Mouse (Mus musculus): ENCODE measurements around the gene Slc15a2.

Slc15a2 gene

DNA sequence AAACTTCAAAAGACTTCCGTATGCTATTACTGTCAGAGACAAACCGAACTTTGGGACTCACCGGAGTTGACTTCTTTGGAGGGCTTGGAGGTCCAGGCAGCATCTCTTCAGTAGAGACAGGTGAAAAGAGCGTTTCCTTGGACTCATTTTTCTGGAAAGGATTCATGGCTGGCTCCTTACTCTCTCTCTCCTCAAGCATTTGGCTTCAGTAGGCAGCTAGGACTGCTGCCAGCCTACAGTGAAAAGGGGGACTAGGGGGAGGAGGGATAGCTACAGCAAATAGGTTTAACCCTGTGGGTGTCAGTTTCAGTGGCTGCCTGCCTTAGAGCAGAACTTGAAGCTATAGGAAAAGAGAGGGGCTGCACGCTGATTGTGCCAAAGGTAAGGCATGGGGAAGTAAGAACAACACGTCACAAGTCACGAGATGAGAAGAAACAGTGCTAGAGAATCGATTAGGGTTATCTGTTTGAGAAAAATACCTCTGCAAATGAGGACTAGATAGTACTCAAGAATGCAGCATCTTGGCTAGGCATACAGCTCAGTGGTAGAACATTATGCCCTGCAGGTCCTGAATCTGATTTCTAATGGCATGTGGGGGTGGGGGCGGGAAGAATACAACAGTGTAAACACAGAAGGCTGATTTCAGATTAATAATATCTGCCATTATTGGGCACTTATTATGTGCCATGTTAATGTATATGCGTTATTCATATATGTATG is at the start of gene Slc15a2:
Gene Slc15a2, minus strand, starts transcription at position 369 of the 720 bp plus-strand sequence.
- no peak for DNase-seq

DNA sequence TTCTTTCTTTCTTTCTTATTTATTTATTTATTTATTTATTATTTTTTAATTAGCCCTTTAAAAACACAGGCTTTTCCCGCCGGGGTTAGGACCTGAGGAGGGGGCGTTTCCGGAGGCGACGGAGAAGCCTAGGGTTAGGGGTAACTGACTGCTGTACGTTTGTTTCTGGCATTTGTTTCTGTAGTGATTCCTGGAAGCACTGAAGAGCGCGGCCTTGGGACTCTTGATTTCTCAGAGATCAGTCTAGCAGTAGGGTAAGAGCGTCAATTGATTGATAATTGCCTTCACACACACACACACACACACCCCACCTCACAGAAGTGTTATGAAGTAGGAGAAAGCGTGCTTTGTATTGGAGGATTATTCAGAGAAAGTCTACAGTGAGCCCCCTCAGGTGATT is 44.1 kb upstream of the Slc15a2 start:
- no peak for DNase-seq

DNA sequence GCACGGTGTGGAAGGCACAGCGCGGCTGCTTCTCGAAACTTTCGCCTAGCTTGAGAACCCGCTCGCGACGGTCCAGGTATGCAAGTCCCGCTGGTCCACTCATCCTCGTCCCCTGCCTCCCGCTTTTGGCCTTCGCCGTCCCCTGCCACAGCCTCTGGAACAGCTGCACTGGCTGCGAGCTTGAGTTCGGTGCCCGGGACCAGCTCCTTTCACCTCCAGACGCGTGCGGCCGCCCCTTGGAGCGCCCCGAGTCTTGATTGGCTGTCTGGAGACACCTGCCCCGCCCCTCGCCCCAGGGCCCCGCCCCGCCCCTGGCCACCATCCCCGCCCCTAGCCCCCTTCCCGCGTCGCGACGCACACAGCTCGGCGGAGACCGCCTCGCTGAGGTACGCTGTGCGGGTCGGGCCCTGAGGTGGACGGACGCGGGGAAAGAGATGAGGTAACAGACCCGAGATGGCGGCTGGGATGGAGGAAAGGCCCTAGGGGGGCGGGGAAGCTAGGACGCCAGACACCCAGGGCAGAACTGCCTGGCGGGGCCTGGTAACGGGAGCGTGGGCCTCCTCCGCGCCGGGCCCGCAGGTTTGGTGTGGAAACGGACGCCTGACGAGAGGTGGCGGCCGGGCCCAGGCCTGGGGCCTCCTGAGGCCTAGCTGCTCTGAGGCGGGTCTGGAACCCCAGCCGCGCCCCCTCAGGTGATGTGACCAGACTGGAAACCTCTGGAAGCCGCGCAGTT is 43.5 kb upstream of the Slc15a2 start, which contains the start of gene Iqcb1:
Gene Iqcb1, plus strand, starts transcription at position 332 of the 733 bp plus-strand sequence.
- DNase-seq, result peak; percentile 84

GRCm38 (mm10) chr16:36827611-36828053 is 42.9 kb upstream of the Slc15a2 start:
- DNase-seq, result no peak

- DNase-seq, result no peak
Measured at GRCm38 (mm10) chr16:36821474-36821873, 36.7 kb upstream of the Slc15a2 start.

DNA sequence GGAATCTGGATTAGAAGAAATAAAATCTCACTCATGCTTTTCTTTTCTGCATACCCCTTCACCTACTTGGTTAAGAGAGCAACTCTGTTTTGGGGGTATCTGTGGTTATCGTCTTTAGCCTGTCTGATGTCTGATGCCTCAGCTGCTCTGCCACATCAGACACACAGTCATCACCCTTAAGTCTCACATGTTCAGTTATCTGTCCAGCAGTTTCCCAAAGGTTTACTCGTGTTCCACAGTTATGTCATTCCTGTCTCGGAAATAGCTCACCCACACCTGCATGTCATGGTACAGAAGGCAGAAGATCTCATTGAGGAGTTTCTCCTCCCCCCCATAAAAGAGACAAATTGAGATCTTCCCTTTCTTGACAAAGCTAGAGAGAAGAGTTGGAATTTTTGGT is 36.0 kb upstream of the Slc15a2 start:
- DNase-seq, result no peak

DNA sequence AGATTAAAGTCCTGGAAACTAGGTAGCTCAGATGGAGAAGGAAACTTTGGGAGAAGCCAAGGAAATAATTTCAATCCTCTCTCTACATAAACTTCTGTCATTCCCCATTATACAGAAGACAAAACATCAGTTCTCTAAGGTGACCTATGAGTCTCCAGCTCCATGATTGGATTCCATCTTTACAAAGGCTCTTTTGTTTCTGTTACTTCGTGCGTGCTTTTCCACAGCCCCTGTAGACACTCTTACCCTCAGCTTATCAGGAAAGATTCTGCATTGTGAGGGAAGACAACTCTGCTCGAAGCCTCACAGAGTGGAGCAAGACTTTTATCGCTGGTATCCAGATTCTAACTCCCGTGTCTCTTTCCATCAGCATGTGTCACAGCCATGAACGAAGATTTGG is 35.3 kb upstream of the Slc15a2 start:
- no peak for DNase-seq

DNA sequence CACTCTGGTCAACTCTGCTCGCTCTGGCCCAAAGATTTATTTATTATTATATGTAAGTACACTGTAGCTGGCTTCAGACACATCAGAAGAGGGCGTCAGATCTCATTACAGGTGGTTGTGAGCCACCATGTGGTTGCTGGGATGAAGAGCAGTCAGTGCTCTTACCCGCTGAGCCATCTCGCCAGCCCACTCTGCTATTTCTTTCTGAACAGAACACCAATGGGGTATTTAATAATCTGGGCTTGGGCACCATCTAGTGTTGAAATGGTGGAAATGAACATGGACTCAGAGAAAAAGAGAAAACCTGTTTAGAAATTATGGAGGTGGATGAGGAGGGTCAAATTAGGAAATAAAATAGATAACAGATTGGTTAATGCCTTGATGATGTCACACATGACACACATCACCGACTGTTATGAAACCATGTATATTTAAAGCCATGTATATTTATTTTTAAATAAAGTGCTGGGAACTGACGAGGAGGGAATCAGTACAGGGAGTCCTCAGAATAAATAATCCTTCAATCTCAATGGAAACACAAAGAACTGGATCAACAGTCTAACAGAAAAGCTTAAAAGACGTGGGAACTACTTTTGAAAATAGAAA is 32.7 kb upstream of the Slc15a2 start:
- peak; percentile 72 for DNase-seq

DNA sequence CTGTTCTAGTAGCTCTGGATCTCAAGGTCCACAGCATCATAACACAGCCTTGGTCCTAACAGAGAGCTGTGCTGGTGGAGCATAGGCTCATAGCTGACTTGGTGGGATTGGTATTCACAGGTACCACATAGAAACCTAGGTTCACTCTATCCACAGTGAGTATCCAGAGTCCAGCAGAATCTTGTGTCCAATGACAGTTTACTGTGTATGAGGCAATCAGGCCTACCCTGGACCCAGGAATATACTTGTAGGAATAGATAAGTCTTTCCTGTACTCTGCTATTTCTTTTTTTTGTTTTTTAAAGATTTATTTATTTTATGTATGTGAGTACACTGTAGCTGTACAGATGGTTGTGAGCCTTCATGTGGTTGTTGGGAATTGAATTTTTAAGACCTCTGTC is 32.2 kb upstream of the Slc15a2 start:
- DNase-seq, result no peak

DNA sequence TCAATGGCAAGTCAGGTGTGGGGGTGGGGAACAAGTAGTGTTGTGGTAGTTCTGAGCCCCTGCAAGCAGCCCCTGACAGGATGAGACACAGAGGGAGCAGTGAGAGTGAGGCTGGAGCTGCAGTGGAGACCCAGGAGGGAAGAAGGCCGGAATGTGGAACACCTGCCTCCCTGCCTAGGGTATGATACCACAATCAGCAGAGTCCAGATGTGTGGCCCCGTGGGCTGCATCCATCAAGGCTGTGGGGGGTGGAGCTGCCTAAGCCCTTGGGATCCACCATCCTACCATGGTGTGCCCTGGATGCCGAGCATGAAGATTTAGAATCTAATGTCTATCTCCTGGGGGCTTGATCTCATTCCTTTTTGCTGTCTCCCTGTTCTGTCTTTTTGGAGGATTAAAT is 28.9 kb upstream of the Slc15a2 start:
- no peak for DNase-seq

DNA sequence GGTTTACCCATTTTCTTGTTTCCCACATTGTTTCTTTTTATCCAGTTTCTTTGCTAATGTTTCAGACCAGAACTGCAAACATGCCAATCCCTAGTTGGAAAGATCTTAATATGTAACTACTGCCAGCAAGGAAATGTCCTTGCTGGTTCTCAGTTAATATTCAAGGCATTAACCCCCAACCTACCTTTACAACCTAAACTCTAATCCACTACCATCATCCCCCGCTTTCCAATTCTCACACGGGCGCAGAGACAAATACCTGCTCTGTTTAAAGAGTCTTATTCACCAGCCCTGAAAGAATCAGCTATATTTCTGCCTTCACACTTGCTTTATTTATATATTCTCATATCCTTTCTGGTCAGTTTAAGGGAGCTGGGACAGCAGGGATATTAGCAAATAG is 23.9 kb upstream of the Slc15a2 start:
- no peak for DNase-seq

GRCm38 (mm10) chr16:36802361-36802760 is 17.6 kb upstream of the Slc15a2 start:
- DNase-seq, result no peak

DNA sequence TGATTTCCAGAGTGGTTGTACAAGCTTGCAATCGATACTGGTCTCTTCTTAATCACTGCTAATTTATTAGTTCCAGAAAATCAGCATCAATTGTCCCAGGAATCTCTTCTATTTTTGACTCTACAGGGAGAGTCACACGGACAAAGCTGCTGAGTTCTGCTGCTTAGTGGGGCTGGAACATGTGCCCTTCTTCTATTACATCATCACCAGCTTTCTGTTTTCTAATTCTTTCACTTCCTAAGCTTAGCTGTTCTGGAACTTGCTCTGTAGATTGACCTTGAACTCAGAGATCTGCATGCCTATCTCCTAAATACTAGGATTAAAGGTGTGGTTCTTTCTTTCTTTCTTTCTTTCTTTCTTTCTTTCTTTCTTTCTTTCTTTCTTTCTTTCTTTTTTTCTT is 13.6 kb upstream of the Slc15a2 start:
- DNase-seq, result no peak

DNA sequence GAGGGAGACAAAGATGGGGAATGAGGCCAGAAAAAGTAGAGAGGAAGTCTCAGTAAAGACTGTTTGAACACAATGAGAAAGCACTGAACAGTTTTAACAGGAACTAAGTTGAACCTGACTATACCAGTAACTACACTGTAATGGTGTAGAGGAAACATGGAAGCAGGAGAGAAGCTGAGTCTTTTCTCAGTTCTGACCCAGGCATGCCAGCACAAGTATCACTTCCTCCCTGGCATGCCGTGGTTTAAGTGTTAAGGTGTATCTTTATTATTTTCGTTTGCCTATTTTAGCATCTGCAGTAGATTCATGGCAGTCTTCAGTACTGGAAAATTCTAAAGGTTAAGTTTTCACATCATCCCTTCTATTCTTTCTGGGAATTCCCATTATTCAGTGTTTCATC is 10.2 kb upstream of the Slc15a2 start:
- DNase-seq, result no peak

- no peak for DNase-seq
Measured at GRCm38 (mm10) chr16:36790166-36790565, 5.4 kb upstream of the Slc15a2 start.

- no peak for DNase-seq
Measured at GRCm38 (mm10) chr16:36786466-36786865, 1.7 kb upstream of the Slc15a2 start.

DNA sequence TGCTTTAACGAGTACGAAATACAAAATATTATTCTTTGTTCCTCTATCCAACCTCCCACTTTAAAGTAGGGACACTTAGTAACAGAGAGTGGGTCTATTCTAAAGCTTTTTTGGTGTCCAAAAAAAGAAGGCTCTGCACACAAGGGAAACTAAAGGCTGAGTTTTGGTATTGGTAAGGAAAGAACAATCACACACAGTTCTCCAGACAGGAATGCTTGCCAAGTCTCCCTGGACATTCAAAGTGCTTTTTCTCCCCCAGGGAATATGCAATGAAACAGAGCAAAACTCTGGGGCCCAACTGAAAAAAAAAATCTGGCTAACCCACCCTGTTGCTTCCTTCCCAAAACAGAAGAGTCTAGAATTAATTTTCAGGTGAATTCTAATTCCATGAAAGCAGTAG is 616 bp downstream of the Slc15a2 start:
- no peak for DNase-seq

DNA sequence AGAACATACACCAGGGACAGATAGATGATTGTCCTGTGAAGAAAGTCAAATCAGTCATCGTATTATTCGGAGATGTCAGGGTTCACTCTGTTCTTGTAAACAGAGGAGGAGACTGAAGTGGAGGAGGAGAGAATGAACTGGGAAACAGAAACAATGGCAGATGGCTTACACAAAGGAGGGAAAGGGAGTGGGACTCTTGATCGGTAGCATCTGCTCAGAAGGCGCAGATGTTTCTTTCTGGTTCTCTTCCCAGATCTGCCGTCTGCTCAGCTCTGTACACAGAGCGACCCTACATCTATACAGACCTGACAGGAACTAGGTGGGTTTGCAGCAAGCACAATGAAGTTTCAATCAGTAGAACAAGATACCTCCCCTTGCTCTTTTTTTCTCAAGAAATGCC is 9.1 kb downstream of the Slc15a2 start:
- DNase-seq, result no peak

GRCm38 (mm10) chr16:36772996-36773395 is 11.8 kb downstream of the Slc15a2 start:
- no peak for DNase-seq

- no peak for DNase-seq
Measured at GRCm38 (mm10) chr16:36771703-36772102, 13.1 kb downstream of the Slc15a2 start.

DNA sequence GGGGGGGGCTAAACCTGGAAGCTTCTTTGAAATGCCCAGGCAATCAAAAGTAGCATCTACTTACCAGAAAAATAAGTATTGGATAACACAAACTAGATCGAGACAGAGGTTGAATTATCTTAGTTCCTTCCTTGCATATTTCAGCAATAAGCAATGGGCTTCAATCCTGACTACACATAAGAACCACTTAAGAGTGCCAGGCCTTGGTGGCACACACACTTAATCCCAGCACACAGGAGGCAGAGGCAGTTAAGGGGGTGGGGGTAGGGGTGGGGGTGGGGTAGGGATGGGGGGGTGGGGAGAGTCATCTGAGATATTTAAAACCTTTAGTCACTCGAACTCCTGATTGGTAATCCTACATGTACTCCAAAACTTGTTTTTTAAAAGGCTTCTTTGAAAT is 13.5 kb downstream of the Slc15a2 start:
- DNase-seq, result no peak

GRCm38 (mm10) chr16:36770830-36771229 is 13.9 kb downstream of the Slc15a2 start:
- peak; percentile 11 for DNase-seq

GRCm38 (mm10) chr16:36770191-36770771 is 14.5 kb downstream of the Slc15a2 start:
- DNase-seq, result no peak

DNA sequence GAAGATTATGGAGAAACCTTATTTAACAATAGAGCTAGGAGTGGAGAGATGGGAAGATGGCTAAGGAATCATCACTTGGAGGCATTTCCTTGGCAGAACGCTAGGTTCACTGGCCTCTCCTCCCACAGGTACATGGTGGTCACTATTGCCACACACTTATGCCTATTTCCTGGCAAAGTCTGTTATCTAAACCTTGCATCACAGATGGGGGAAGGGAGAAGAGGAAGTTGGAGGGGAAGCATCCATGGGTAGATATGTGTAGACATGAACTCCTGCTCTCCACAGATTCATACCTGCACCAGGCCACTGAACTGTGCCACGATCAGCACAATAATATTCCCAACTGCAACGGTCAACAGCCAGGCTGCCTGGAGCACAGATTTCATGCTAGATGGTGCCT is 32.8 kb downstream of the Slc15a2 start:
- no peak for DNase-seq

Data from cerebellum, adult 9-11 months (tissue).